Mouse (Mus musculus) forebrain, embryonic 14.5 days (tissue): Measurements from ENCODE around the gene Swap70. TPM values are rescaled to one million over a fixed set of nuclear protein-coding genes. Genes with fewer than 3 reads are reported as not detected.

Experiments used
- ATAC-seq: fragments of 200-750 bp; cut with Nextera tagmentation; 2 replicates; pipeline ENCODE4 v1.8.0; 2017; ENCODE audit warnings: mild to moderate bottlenecking, moderate library complexity
- DNase-seq: peaks from one replicate; pipeline ENCODE4 v3.0.0-alpha.2; 2015; ENCODE audit warnings: low spot score
- H3K27ac ChIP-seq: fragments of 300-500 bp; sonication (generic); 2 replicates; pipeline ENCODE4 v1.5.1; 2014; ENCODE audit warnings: low read depth, mild to moderate bottlenecking, control low read depth, low read length, moderate library complexity
- H3K27me3 ChIP-seq: fragments of 300-500 bp; sonication (generic); replicated peaks from 2 replicates; pipeline ENCODE4 v1.6.1; 2014; ENCODE audit warnings: low read length, control low read depth, mixed read lengths; ENCODE audit not compliant: control insufficient read depth, insufficient read depth
- H3K36me3 ChIP-seq: fragments of 300-500 bp; sonication (generic); 2 replicates; pipeline ENCODE4 v1.6.1; 2014; ENCODE audit warnings: low read length, control low read depth; ENCODE audit not compliant: control insufficient read depth, insufficient read depth
- H3K4me1 ChIP-seq: fragments of 300-500 bp; sonication (generic); 2 replicates; pipeline ENCODE4 v1.6.1; 2014; ENCODE audit warnings: antibody characterized with exemption, low read length, control low read depth; ENCODE audit not compliant: control insufficient read depth, insufficient read depth
- H3K4me2 ChIP-seq: fragments of 300-500 bp; sonication (generic); 2 replicates; pipeline ENCODE4 v1.6.1; 2014; ENCODE audit warnings: mild to moderate bottlenecking, control low read depth, low read length
- H3K4me3 ChIP-seq: fragments of 300-500 bp; sonication (generic); 2 replicates; pipeline ENCODE4 v1.5.1; 2014; ENCODE audit warnings: low read depth, low read length, control low read depth
- H3K9ac ChIP-seq: fragments of 300-500 bp; sonication (generic); 2 replicates; pipeline ENCODE4 v1.6.1; 2014; ENCODE audit warnings: mild to moderate bottlenecking, low read length, control low read depth, moderate library complexity
- H3K9me3 ChIP-seq: fragments of 300-500 bp; sonication (generic); replicated peaks from 2 replicates; pipeline ENCODE4 v1.6.1; 2016; ENCODE audit warnings: low read length, control low read depth, mixed read lengths; ENCODE audit not compliant: control insufficient read depth
- WGBS: fragments of 180-500 bp; shearing (Covaris S2); extraction: QIAGEN DNeasy Blood & Tissue Kit; methylation state at CpG from one replicate; pipeline ENCODE4 v1.1.7; 2014; 5-methylcytosine and 5-hydroxymethylcytosine counted together
- polyA plus RNA-seq: library from polyadenylated mRNA; unstranded; fragments of >200 nt; fragmentation: Nextera tagmentation; extraction: Ambion mirVana; gene quantifications from 2 replicates; pipeline ENCODE4 v1.2.1, GENCODE M21; 2014

Swap70 gene
- polyA plus RNA-seq = 8.6 and 10.7 TPM in 2 replicates

DNA sequence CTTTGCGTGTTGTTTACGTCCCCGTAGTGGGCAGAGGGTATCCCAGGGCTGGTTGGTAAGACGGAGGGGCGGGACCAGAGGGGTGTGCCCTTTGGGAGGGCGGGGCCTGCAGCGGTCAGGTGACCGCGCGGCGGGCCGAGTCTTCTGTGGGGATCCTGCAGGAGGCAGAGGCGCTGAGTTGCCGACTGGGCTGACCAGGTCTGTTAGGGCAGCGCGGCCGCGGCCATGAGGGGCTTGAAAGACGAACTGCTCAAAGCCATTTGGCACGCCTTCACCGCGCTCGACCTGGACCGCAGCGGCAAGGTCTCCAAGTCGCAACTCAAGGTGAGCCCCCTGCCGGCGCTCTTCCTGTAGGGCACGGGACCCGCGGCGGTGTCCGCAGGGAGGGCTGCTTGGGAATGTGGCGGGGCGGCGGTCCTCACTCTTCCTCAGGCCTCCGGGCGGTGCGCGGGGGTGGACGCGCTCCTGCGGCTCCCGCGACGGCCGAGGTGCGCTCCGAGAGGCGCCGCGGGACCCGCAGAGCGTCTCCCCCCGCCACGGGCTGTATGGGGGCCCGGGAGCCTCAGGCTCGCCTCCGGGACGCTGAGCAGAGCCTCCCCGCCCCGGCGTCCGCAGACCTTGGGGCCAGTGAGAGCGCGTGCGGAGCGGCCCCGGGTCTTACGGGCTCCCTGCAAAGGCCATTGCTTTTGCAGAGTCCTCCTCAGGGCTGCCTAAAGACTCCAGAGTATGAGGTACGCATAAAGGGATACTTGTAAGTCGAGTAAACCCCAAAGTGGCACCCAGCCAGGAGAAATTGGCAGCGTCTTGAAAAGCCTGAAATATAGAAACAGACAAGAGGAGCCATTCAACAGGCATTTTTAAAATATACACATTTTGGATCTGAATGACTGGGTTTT, at the start of gene Swap70:
TSS of gene Swap70 (plus strand) at position 126 of the 896 bp plus-strand sequence.
- ATAC-seq = peak; percentile 99
- peak within 1 kb of the TSS; percentile 70; the same call in 1 of the 2 replicates for H3K27ac ChIP-seq

GRCm38 (mm10) chr7:110179208-110179607, 42.3 kb upstream of the Swap70 start:
- H3K4me1 ChIP-seq = no peaks in the 10 kb centered on the region
- H3K4me2 ChIP-seq = no peak overlapping the region
- WGBS = 92% methylated on average over 7 of the region's 7 CpGs

More for the DNA sequence above, at the start of gene Swap70:
- peak; percentile 87 for DNase-seq
- Histone ChIP-seq H3K36me3 (no peaks in the 10 kb centered on the region), H3K4me2 (peak within 1 kb of the TSS; percentile 87), H3K9ac (peak within 1 kb of the TSS; percentile 79), H3K9me3 (no peaks in the 10 kb centered on the region), H3K4me1 (peaks cover 3% of the 10 kb centered on the region; the same call in 1 of the 2 replicates), H3K27me3 (no peaks in the 10 kb centered on the region), H3K4me3 (peak within 1 kb of the TSS; percentile 76)
- under 1% methylated on average over 60 of the region's 73 CpGs for WGBS

GRCm38 (mm10) chr7:110180613-110181012, 40.9 kb upstream of the Swap70 start:
- Histone ChIP-seq H3K4me1 (no peaks in the 10 kb centered on the region), H3K27me3 (no peaks in the 10 kb centered on the region), H3K4me2 (no peak overlapping the region), H3K36me3 (no peaks in the 10 kb centered on the region), H3K9ac (no peak overlapping the region), H3K4me3 (no peak overlapping the region), H3K27ac (no peak overlapping the region), H3K9me3 (no peaks in the 10 kb centered on the region)
- DNase-seq (no peak), ATAC-seq (no peak)

More at GRCm38 (mm10) chr7:110179208-110179607, 42.3 kb upstream of the Swap70 start:
- no peaks in the 10 kb centered on the region for H3K36me3 ChIP-seq
- ATAC-seq (no peak), DNase-seq (no peak)
- H3K27ac ChIP-seq = no peak overlapping the region
- no peaks in the 10 kb centered on the region for H3K27me3 ChIP-seq
- H3K4me3 ChIP-seq = no peak overlapping the region
- no peak overlapping the region for H3K9ac ChIP-seq
- no peaks in the 10 kb centered on the region for H3K9me3 ChIP-seq

GRCm38 (mm10) chr7:110181446-110181845, 40.1 kb upstream of the Swap70 start:
- 65% methylated on average over 8 of the region's 8 CpGs for WGBS
- ATAC-seq = no peak
- Histone ChIP-seq H3K4me1 (no peaks in the 10 kb centered on the region), H3K4me3 (no peak overlapping the region), H3K9ac (no peak overlapping the region), H3K4me2 (no peak overlapping the region), H3K9me3 (no peaks in the 10 kb centered on the region), H3K27me3 (no peaks in the 10 kb centered on the region), H3K27ac (no peak overlapping the region), H3K36me3 (no peaks in the 10 kb centered on the region)
- DNase-seq = no peak

DNA sequence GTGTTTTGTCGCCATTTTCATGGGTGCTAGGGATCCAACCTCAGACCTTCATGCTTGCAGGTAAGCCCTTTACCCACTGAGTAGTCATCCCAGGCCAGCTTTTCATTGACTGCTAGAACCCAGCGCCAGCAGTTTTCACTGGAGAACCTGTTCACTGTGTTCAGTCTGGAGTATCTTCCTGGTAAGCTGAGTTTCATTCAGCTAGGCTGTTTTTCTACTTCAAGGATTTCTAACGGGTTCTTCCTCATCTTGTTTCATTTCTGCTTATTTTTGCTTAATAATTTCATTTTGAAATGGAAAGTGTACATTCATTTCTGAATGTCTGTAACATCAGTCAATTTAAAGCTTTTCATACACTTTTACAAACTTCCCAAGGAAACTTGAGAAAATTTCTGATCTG, 36.9 kb upstream of the Swap70 start:
- Histone ChIP-seq H3K4me2 (no peak overlapping the region), H3K27me3 (no peaks in the 10 kb centered on the region), H3K36me3 (no peaks in the 10 kb centered on the region), H3K4me3 (no peak overlapping the region), H3K9ac (no peak overlapping the region), H3K27ac (no peak overlapping the region), H3K4me1 (no peaks in the 10 kb centered on the region), H3K9me3 (no peaks in the 10 kb centered on the region)
- no peak for ATAC-seq
- WGBS = 90% methylated on average over 3 of the region's 3 CpGs
- no peak for DNase-seq

DNA sequence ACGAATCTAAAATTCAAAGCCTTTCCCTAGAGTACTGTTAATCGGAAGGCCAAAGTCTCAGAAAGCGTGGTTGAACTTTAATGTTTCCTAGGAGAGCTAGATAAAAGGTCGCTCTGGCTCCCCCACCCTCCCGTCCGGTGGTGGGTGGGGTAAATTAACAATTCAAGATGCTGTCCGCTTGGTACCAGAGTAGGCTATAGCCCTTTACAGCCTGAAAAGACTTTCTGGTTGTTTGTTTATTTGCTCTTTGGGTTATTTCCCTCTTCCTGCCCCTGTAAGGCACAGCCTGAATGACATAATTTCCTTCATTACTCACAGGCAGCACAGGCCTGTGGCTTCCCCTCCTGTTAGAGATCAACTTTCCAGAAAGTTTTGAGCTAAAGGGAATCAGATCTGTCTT, 31.6 kb upstream of the Swap70 start:
- no peaks in the 10 kb centered on the region for H3K36me3 ChIP-seq
- H3K27ac ChIP-seq = no peak overlapping the region
- no peak overlapping the region for H3K9ac ChIP-seq
- 68% methylated on average over 7 of the region's 7 CpGs for WGBS
- ATAC-seq = no peak
- no peak overlapping the region for H3K4me2 ChIP-seq
- no peaks in the 10 kb centered on the region for H3K9me3 ChIP-seq
- H3K27me3 ChIP-seq = no peaks in the 10 kb centered on the region
- no peaks in the 10 kb centered on the region for H3K4me1 ChIP-seq
- DNase-seq = no peak
- no peak overlapping the region for H3K4me3 ChIP-seq

GRCm38 (mm10) chr7:110193186-110193585, 28.3 kb upstream of the Swap70 start:
- 96% methylated on average over 3 of the region's 3 CpGs for WGBS
- Histone ChIP-seq H3K27ac (no peak overlapping the region), H3K4me1 (no peaks in the 10 kb centered on the region), H3K9me3 (no peaks in the 10 kb centered on the region), H3K4me2 (no peak overlapping the region), H3K27me3 (no peaks in the 10 kb centered on the region), H3K9ac (no peak overlapping the region), H3K36me3 (no peaks in the 10 kb centered on the region), H3K4me3 (no peak overlapping the region)
- no peak for DNase-seq
- no peak for ATAC-seq

GRCm38 (mm10) chr7:110197176-110197575, 24.3 kb upstream of the Swap70 start:
- Histone ChIP-seq H3K9me3 (no peaks in the 10 kb centered on the region), H3K9ac (no peak overlapping the region)
- 95% methylated on average over 7 of the region's 7 CpGs for WGBS

DNA sequence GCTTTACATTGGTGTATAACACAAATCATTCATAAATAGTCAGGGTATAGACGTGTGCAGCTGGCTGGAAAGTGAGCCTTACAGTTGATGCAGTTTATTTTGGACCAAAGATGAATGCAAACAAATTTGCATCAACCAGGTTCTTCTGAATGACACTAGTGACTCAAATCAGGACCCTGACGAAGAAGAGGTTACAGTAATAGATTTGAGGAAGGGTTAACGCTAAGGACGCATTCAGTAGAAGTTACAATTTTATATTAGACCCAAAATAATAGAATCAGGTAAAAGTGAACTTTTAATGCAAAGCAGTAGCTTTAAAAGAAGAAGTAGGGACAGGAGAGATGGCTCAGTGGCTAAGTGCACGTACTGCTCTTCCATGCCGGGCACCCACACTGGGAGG, 19.6 kb upstream of the Swap70 start:
- no peak for ATAC-seq
- no peak for DNase-seq
- Histone ChIP-seq H3K4me2 (no peak overlapping the region), H3K27me3 (no peaks in the 10 kb centered on the region), H3K9ac (no peak overlapping the region), H3K9me3 (peaks cover 3% of the 10 kb centered on the region; the same call in 1 of the 2 replicates), H3K4me3 (no peak overlapping the region), H3K4me1 (no peaks in the 10 kb centered on the region), H3K36me3 (no peaks in the 10 kb centered on the region), H3K27ac (no peak overlapping the region)
- 90% methylated on average over 6 of the region's 6 CpGs for WGBS

More at GRCm38 (mm10) chr7:110197176-110197575, 24.3 kb upstream of the Swap70 start:
- no peak overlapping the region for H3K27ac ChIP-seq
- ATAC-seq (no peak), DNase-seq (no peak)
- H3K4me3 ChIP-seq = no peak overlapping the region
- H3K36me3 ChIP-seq = no peaks in the 10 kb centered on the region
- H3K4me1 ChIP-seq = no peaks in the 10 kb centered on the region
- H3K27me3 ChIP-seq = no peaks in the 10 kb centered on the region
- no peak overlapping the region for H3K4me2 ChIP-seq
